Mouse (Mus musculus): ENCODE measurements around the gene Dnajc8. TPM values are rescaled to one million over a fixed set of nuclear protein-coding genes. Genes with fewer than 3 reads are reported as not detected.
"Not testable (repeated sequence)": the region's sequence is repeated elsewhere in the genome, so short reads cannot be mapped to it uniquely, and the experiment has no call there.

The Dnajc8 gene
- total RNA-seq, 2 experiments from 2014 or later, result 85.4 to 90.8 TPM

- DNase-seq (ENCODE audit: low spot score in 2 of 2), result peak; percentile 84 to 86
Measured at GRCm38 (mm10) chr4:132514555-132515135, 20.7 kb upstream of the Dnajc8 start.

- DNase-seq (ENCODE audit: low spot score in 2 of 2), result peak; percentile 84 to 87
Measured at GRCm38 (mm10) chr4:132515369-132516155, 19.8 kb upstream of the Dnajc8 start.

GRCm38 (mm10) chr4:132518066-132518465, 17.3 kb upstream of the Dnajc8 start:
- no peak for DNase-seq (ENCODE audit: low spot score in 2 of 2)

GRCm38 (mm10) chr4:132519188-132519587, 16.2 kb upstream of the Dnajc8 start:
- no peak for DNase-seq (ENCODE audit: low spot score in 2 of 2)

DNA sequence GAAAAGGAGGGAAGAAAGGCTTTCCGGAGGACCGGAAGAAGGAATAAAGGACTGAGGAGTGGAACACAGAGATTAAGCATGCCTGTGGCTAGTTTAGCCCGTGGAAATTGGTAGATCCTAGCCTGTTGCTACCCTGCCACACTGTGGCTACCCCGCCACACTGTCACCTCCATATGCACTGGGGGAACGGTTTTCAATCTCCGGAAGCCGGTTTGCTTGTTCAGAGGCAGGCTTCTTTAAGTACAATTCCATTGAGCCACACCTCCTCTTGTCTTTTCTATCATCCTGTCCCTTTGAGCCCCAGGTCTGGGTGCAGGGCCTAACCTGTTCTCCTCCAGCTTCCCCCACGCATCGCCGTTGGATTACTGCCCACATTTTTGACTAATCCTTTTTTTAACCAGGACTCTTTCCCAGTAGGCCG, 11.0 kb upstream of the Dnajc8 start:
- no peak for DNase-seq (ENCODE audit: low spot score in 2 of 2)

GRCm38 (mm10) chr4:132524808-132525207, 10.5 kb upstream of the Dnajc8 start:
- DNase-seq (ENCODE audit: low spot score in 2 of 2), result no peak

DNA sequence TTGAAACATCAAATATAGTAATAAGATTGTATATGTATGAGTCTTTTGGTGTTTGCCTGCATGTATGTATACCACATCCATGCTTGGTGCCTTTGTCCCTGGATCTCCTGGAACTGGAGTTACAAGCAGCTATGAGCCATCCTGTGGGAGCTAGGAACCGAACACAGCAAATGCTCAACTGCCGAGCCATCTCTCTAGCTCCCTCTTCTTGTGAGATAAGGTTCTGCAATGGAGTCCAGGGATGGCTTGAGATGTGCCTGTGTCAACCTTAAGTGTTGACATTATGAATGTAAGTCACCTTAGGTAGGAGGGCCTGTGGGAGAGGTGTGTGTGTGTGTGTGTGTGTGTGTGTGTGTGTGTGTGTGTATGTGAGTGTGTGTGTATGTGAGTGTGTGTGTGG, 8.7 kb upstream of the Dnajc8 start:
- no peak for DNase-seq (ENCODE audit: low spot score in 2 of 2)

DNA sequence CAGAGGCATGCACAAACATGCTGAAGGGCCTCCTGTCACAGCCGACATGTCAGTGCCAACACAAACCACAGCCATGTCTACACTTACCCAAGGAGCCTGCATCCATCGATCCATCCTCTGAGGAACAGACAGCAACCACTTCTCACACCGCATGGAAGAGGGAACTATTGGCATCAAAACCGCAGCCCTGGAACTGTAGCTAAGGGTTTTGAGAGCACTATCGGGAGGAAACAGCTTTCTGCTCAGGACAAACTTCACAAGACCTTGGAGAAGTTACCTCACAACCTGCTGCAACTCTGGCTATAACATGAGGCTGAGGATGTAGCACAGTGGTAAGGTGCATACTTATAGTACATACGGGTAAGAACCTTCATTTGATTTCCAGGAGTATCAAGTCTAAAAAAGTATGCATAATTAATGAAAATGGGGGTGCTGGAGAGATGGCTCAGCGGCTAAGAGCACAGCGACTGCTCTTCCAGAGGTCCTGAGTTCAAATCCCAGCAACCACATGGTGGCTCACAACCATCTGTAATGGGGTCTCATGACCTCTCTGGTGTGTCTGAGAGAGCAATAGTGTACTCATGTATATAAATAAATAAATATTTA, 7.3 kb upstream of the Dnajc8 start:
- DNase-seq (ENCODE audit: low spot score in 2 of 2), result no peak

- DNase-seq (ENCODE audit: low spot score in 2 of 2), result no peak
Measured at GRCm38 (mm10) chr4:132529344-132529743, 6.0 kb upstream of the Dnajc8 start.

DNA sequence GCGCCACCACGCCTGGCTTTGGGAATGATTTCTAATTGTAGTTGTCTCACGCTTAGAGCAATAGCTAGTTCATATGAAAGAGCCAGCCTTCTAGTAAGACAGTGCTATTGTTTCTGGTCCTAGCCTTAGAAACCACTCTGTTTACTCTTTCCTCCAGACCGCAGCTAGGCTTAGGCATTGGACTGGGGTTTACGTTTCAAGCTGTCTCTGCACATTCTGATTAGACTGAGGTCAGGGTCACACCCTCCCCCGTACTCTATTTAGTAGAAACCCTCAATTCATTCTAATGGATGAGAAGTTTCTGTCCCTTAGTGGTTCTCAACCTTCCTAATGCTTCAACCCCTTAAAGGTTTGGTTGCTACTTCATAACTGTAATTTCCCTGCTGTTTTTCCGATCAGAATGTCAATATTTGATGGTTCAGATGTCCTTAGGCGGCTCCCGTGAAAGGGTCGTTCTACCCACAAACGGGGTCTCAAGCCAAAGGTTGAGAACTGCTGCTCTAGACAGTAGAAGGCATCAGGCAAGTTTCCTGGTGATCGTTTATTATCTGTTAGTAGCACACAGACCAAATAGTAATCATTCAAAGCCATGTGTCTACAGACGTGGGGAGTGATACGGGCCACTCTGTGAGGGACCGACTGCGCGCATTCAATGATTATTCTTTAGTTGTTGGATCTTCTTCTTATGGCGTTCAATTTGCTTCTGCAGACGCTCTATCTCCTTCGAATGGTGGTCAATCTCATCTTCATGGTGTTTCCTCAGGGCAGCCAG, 5.1 kb upstream of the Dnajc8 start:
- DNase-seq (ENCODE audit: low spot score in 2 of 2), result no peak

DNA sequence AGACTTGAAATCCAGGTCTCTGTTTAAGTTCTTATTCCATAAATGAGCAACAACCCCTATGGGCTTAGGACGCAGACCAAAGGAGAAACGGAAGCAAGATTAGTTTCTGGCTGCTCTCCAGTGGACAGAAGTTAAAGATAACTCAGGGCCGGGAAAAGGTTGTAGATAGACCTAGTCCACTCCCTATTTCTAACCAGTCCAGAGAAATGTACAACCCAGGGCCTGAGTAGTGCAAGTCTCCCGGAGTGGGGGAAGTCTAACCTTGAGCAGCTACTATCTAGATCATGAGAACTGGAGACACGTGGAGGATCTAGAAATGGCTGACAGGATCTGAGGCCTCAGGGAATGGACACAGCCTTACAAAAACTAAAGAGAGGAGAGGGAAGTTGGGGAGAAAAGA, 2.9 kb upstream of the Dnajc8 start:
- DNase-seq (ENCODE audit: low spot score in 2 of 2), result no peak

DNA sequence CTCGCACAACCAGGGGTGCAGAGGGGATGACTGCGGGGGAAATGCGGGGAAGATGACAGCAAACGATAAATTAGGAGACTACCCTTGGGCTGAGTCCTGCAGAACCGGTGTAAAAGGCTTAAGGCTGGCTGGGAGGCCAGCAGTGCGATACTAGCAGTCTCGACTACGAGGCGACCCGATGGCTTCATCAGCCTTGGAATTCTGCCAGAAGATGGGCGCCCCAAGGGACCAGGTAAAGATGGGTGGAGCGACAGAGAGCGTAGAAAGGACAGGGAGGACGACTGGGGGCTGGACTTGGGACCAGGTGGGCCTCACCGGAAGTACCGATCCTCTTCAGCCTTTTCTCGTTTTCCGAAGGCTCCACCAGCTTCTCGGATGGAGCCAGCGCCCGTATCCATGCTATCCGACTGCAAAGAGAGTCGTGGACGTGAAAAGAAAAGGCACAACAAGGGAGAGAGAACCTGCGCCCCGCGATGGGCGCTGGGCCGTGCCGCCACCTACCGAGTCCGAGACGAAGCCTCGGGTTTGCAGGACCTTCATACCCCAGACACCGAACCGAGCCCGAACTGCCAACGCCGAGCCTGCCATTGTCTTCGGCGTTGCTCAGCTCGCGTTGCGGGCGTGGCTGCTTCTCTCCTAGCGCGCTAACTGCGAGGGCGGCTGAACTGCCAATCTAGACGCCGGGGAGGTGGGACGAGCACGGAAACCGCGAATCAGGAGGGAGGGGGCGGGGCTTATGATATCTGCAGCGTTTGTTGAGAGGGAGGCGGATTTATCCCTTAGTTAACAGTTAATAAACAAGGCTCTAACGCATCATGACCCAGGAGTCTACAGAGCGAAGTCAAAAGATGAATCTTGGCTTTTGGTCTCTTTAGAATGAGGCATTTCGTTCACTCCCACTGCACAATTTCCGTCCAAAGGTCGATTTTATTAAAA, 2.1 kb upstream of the Dnajc8 start, which contains the start of gene Atpif1:
Gene Atpif1, minus strand, starts transcription at position 679 of the 936 bp plus-strand sequence.
- DNase-seq (ENCODE audit: low spot score in 2 of 2), result peak; percentile 85 to 90

GRCm38 (mm10) chr4:132539481-132539880, 4.1 kb downstream of the Dnajc8 start:
- DNase-seq (ENCODE audit: low spot score in 2 of 2), result peak in 1 of 2 experiments; percentile 52

DNA sequence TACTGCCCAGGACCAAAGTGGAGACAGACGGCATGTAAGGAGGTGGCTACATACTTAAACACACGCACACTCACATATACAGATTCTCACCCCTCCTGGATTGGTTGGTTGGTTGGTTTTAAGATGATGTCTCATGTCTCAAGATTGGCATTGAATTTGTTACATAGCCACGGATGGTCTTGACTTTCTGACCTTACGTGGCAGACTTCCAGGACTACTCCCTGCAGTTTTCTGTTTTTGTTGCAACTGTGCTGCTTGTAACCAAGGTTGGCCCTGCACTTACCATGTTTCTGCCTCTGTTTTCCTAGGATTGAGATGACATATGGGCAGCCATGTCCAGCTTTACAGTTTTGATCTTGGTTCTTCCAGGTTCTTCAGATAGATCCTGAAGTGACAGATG, 6.1 kb downstream of the Dnajc8 start:
- no peak for DNase-seq (ENCODE audit: low spot score in 2 of 2)

- peak; percentile 24 to 35 for DNase-seq (ENCODE audit: low spot score in 2 of 2)
Measured at GRCm38 (mm10) chr4:132542724-132543123, 7.4 kb downstream of the Dnajc8 start.

- DNase-seq (ENCODE audit: low spot score in 2 of 2), result peak; percentile 68 to 71
Measured at GRCm38 (mm10) chr4:132545851-132546250, 10.5 kb downstream of the Dnajc8 start.

GRCm38 (mm10) chr4:132554221-132554620, 18.9 kb downstream of the Dnajc8 start:
- no peak for DNase-seq (ENCODE audit: low spot score in 2 of 2)

DNA sequence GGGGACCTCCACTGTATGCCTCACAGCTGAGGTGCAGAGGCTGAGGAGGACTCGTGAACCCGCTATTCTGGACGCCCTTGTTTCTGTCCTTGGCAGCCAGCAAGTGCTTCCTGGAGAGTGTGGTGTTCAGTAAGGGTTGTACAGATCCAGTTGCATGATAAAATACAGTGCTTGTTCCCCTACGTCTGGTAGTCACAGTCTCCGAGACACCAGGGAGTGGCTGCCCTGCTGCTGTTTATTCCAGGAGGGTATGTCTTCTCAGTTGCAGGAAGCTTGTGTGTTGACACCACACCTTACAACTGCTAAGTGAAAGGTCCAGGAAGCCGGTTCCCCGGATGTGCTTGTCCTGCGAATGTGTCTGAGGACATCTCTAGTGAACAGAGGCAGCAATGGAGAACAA, 19.3 kb downstream of the Dnajc8 start:
- DNase-seq (ENCODE audit: low spot score in 2 of 2), result no peak

GRCm38 (mm10) chr4:132555550-132555949, 20.2 kb downstream of the Dnajc8 start:
- DNase-seq (ENCODE audit: low spot score in 2 of 2), result not testable (repeated sequence)

- no peak for DNase-seq (ENCODE audit: low spot score in 2 of 2)
Measured at GRCm38 (mm10) chr4:132563261-132563660, 27.9 kb downstream of the Dnajc8 start.

Measured in left cerebral cortex, adult 18-20 months (tissue).